In genomic region chr14:13895198-13895597, GRCm38 (mm10) we compare ENCODE assay signal across 33 mouse cellular contexts. TPM values are rescaled to one million over a fixed set of nuclear protein-coding genes. Genes with fewer than 3 reads are reported as not detected.
"Had no signal": no experiment of that assay in that cellular context is flagged by ENCODE, and none has a peak within 500 bp of the region (broad histone marks: within the 10 kb centered on the region; RNA-seq: fewer than 3 reads in every experiment).

No protein-coding gene starts in this region.

- H3K27ac ChIP-seq: embryonic facial prominence, embryonic 10.5 days; embryonic facial prominence, embryonic 12.5 days; embryonic facial prominence, embryonic 13.5 days; embryonic facial prominence, embryonic 15.5 days; forebrain, embryonic 10.5 days; forebrain, embryonic 12.5 days; forebrain, embryonic 13.5 days; forebrain, embryonic 15.5 days; gastrocnemius, adult 2 months; heart, adult 2 months had no signal

- ATAC-seq: forebrain, embryonic 13.5 days; forebrain, embryonic 14.5 days; forebrain, embryonic 15.5 days; forebrain, embryonic 16.5 days; forebrain, postnatal 0 days had no signal

- H3K4me1 ChIP-seq: embryonic facial prominence, embryonic 10.5 days; embryonic facial prominence, embryonic 12.5 days; embryonic facial prominence, embryonic 13.5 days; embryonic facial prominence, embryonic 15.5 days; forebrain, embryonic 10.5 days; forebrain, embryonic 12.5 days; forebrain, embryonic 13.5 days; forebrain, embryonic 15.5 days had no signal

- H3K4me3 ChIP-seq: embryonic facial prominence, embryonic 10.5 days; embryonic facial prominence, embryonic 12.5 days; embryonic facial prominence, embryonic 13.5 days; embryonic facial prominence, embryonic 15.5 days; erythroblast, embryonic 14.5 days; forebrain, embryonic 10.5 days; forebrain, embryonic 12.5 days; forebrain, embryonic 13.5 days; forebrain, embryonic 15.5 days; gastrocnemius, adult 2 months; heart, adult 2 months had no signal

- H3K9me3 ChIP-seq: embryonic facial prominence, embryonic 10.5 days; embryonic facial prominence, embryonic 12.5 days; embryonic facial prominence, embryonic 13.5 days; embryonic facial prominence, embryonic 15.5 days; forebrain, embryonic 10.5 days; forebrain, embryonic 12.5 days; forebrain, embryonic 13.5 days; forebrain, embryonic 15.5 days had no signal

- H3K27me3 ChIP-seq: embryonic facial prominence, embryonic 12.5 days; embryonic facial prominence, embryonic 13.5 days; embryonic facial prominence, embryonic 15.5 days; forebrain, embryonic 12.5 days; forebrain, embryonic 13.5 days; forebrain, embryonic 15.5 days had no signal

- DNase-seq: cerebellum, adult 8-10 months; cerebellum, adult 9-10 months; cerebellum, adult 9-11 months; cerebellum, postnatal 10 days; cerebellum, postnatal 14 days; cerebellum, postnatal 25 days; cerebellum, postnatal 36 days; embryo, embryonic 11 days; forebrain, postnatal 0 days; gastrocnemius, adult 2 months; gastrocnemius, postnatal 10 days; gastrocnemius, postnatal 14 days; gastrocnemius, postnatal 25 days; gastrocnemius, postnatal 36 days; heart, adult 11 months; heart, adult 18-20 months; heart, adult 2 months had no signal

- H3K36me3 ChIP-seq: embryonic facial prominence, embryonic 10.5 days; embryonic facial prominence, embryonic 12.5 days; embryonic facial prominence, embryonic 13.5 days; embryonic facial prominence, embryonic 15.5 days; forebrain, embryonic 10.5 days; forebrain, embryonic 12.5 days; forebrain, embryonic 15.5 days had no signal

RNA-seq across cellular contexts. Expression of gene Gm281, which starts 19.1 kb away (rescaled TPM):
- polyA plus RNA-seq: cortical plate, adult 2 months; embryonic facial prominence, embryonic 10.5 days; embryonic facial prominence, embryonic 11.5 days; embryonic facial prominence, embryonic 12.5 days; embryonic facial prominence, embryonic 13.5 days; erythroblast, embryonic 14.5 days; forebrain, embryonic 10.5 days; forebrain, embryonic 11.5 days; forebrain, embryonic 12.5 days; forebrain, embryonic 13.5 days; forebrain, embryonic 14.5 days; forebrain, embryonic 15.5 days; forebrain, embryonic 16.5 days; frontal cortex, adult 2 months; gonadal fat pad, adult 2 months had no signal
